Mouse (Mus musculus) liver, embryonic 18 days (tissue): Measurements from ENCODE around the gene Slc30a3. TPM values are rescaled to one million over a fixed set of nuclear protein-coding genes. Genes with fewer than 3 reads are reported as not detected.

ENCODE experiments used
- polyA plus RNA-seq: library from polyadenylated mRNA; depleted of rRNA; stranded (reverse); fragments of >200 nt; gene quantifications from 2 replicates; pipeline ENCODE4 v1.2.3, GENCODE M21; 2012; rRNA removed

Gene Slc30a3
- 0.21 and 0.24 TPM in 2 replicates for polyA plus RNA-seq

DNA sequence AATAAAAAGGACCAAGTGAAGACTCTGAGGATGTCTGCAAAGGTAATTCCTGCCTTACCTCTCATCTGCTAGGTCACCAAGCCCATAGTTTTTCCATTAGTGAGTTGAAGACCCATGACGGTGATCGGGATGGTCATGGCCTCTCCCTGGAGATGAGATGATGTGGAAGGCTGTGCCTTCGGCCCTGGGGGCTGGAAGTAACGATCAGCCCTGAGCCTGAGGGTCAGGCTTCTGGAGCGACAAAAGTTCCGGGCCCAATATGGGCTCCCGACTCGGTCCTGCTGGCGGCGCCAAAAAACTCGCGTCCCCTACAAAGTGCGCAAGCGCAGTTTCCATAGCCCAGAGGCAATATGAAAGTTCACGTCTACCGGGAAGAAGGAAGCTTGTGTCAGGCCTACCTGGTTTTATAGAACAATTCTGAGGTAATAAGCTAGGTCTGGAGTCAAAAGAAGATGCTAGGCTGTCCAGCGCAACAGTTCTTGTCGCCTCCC, at the start of gene Slc30a3:
Gene Slc30a3, minus strand, starts transcription at position 238 of the 491 bp plus-strand sequence.

DNA sequence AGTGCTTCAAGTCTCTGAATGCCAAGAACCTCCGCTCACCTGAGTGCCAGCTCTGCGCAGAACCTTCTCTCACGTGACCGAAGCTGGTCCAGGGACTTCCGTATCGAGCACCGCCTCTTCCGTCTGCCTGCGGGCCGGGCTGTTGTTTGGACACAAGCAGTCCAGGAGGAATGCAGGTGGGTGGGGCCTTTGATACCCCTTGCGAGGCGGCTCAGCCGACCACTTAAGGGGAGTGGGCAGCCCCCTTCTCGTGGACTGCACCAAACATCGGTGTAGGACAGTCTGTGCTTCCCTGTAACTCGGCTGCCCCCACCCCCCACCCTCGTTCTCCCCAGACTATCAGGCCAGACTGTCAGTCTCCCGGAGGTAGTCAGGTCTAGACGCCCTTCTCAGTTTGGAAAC, 46.1 kb upstream of the Slc30a3 start, which contains the start of gene Mpv17:
Gene Mpv17, minus strand, starts transcription at position 100 of the 402 bp plus-strand sequence.

DNA sequence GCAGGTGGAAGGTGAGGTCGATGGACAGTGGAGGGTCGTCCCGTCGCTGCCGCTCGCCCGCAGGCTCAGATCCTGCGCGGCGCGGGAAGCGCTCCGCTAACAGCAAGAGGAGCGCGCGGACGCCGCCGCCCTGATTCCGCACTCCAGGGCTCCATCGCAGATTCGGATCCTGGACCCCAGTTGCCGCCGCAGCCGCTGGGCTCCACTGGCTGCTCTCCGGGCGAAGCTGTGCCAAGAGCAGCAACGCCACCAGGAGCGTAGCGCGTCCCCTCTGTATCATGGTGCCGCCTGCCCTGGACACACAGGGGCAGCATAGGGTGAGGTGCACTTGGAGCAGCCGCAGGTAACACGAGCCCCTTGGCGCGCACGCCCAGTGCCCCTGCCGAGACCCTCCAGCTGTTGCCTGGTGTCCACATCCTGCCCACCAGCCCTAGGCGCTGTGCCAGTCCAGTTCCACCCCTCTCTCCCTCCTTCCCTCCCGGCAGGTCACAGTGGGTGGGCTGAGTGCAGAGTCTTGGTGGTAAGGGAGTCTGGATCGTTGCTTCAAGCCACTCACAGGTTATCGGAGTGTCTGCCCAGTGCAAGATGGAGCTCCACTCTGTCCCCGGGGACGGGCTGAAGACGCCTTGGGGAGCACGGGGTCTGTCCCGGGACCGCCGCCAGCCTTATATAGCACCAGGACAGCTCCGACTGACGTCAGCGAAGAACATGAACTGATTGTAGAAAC, 30.4 kb upstream of the Slc30a3 start, which contains the start of gene Ucn:
Gene Ucn, minus strand, starts transcription at position 589 of the 727 bp plus-strand sequence.

DNA sequence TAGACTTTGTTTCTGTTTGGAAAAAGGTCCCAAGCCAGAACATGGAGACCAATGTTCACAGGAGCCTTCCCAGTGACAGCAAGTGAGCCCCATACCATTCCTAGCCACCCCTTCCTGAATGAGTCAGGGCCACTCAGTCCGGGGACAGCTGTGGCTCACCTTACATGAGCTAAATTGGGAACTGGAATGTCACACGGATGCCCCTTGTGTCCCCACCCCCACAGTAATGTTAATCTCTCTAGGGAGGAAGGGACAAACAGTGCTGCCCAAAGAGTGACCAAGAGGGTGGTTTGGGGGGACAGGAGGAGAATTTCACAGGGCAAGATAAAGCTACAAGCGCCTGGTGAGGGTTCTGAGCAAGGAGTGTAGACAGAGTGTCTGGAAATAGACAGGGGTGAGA, 8.3 kb upstream of the Slc30a3 start, which contains the start of gene Trim54:
Gene Trim54, plus strand, starts transcription at position 359 of the 400 bp plus-strand sequence.

DNA sequence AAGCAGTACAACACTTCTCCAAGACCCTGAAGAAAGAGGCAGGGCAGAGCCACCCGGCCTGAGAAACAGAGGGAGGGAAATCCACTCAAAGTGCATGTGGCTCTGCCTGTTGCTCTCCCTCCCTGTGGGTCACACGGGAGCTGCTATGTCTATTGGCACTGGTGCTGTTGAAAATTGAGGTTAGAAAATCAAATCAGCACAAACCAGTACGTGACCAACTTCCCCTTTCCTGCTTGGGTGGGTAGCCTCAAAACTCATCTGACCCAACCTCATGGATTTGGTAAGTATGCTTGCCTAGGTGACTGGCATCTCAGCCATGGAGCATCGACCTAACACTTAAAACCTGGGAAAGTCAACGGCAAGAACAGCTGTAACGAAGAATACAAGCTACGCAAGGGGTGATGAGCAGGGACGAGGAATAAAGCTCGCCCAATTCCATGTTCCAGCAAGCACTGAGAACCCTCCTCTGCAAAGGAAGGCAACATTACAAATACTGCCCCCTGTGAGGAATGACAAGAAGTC, 2.2 kb downstream of the Slc30a3 start, which contains the start of gene Dnajc5g:
Gene Dnajc5g, plus strand, starts transcription at position 472 of the 522 bp plus-strand sequence.

DNA sequence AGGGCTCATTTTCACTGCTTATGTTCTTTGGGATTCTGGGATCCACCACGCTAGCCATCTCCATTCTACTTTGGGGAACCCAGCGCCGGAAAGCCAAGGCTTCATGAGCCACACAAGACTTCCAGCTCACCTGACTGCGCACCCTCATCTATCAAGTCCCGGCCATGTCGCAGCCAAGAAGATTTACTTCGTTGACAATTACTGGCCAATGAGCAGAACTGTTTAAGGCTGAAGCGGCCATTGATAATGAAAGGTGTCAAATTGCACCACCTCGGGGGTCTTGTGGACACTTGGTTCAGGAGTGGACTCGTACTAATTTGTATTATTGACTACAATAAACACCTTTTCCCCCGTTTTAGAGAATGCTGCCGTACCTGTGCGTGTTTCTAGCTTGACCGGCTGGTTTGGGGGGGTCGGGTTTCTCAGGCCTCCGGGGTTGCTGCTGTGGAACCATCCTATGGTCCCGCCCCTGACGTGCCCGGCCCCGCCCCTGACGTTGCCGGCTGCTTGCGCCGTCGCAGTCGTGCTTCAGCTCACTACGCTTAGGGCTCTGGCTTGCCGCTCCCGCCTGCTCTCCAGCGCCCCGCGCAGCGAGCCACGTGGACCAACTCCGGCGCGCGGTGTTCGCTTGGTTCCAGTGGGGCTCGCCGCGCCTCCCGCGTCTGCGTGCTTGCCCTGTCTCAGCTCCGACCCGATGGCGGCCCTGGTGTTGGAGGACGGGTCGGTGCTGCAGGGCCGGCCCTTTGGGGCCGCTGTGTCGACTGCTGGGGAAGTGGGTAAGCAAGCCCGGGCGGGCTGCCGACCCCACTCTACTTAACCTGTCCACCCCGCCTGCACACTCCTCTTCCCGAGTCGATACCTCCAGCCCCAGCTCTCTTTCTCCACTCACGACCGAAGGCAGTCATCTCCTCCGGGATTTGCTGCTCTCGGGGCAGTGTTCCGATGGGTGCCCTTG, 53.5 kb downstream of the Slc30a3 start, which contains the start of gene Cad:
Gene Cad, plus strand, starts transcription at position 520 of the 955 bp plus-strand sequence.

DNA sequence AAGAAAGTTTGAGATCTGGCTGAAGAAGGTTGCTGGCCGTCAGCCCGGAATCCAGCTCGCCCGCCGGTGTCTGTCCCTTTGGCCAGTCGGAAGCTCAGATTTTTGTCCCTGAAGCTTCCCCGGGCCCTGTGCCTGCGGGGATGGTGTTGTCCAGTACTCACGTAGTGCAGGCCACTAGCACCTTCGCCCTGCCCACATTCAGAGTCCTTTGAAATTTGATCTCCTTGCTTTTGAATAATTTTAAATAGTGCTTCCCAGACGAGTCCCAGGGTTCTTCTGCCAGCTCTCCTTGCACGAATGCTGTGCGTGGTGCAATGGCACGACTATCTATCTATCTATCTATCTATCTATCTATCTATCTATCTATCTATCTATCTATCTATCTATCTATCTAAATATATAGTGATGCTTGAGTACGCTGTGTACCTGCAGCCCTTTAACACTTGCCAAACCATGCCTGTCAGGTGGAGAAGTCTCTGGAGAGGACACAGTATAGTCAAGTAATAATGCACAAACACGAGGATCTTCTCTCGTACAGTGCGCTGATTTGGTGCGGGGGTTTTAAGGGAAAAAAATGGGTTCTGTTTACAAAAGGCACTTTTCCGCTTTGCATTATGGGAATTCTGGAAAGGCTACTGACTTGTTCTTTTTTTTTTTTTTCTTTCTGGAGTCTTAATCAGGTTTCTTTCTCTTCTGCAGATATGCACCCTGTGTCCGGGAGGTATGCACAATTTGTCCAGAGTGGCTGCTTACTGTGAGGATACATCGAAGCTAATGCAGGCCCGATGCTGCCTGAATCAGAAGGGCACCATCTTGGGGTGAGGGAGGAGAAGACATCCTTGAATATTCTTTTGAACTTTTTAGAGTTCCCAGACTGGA, 59.0 kb downstream of the Slc30a3 start, which contains the start of gene Slc5a6:
Gene Slc5a6, minus strand, starts transcription at position 162 of the 879 bp plus-strand sequence.

DNA sequence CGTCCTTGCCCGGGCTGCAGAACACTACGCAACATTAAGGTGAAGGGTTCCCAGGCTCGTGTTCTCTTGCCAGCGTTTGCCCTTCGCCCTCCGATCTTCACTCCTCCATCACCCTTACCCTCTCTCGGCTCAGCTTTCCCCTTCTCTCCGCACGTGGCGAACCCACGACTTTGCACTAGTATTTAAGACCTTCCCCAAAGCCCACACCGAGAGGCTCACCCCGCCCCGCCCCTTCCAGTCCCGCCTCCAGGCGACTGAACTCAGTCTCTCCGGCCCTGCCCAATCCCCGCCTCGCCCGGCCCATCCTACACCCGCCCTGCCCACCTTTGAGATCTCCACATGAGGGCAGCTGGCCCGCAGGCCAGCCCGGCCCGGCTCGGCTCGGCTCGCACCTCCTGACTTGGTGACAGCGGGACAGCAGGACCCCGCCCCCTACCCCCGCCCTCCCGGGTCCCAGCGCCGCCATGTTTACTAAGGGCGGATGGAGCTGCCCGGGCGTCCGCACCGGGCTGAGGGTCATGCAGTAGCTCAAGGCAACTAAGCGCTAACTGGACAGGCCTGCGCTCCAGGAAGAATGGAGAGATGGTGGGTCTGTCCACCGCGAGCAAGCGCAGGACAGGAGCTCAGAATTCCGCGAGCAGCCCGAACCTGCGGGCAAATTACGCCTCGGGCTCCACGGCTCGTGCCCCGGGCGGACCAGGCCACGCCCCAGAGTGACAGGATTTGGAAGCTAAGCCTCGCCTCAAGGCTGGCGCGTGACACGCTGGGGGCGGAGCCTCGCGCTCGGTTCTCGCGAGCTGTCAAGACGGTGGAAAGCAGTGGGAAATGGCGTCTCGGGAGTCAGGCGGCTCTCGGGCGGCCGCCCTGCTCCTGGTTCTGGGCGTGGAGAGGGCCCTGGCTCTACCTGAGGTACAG, 59.9 kb downstream of the Slc30a3 start, which contains the start of gene Atraid:
Gene Atraid, plus strand, starts transcription at position 465 of the 915 bp plus-strand sequence.

Other genes with a start within 250 kb of the Slc30a3 start
- gene Tmem214, start 240.2 kb downstream of the Slc30a3 start, polyA plus RNA-seq: 28.4 and 29.6 TPM in 2 replicates
- gene Agbl5, start 219.5 kb downstream of the Slc30a3 start, polyA plus RNA-seq: 5.4 and 6.3 TPM in 2 replicates
- gene Ost4, start 200.4 kb downstream of the Slc30a3 start, polyA plus RNA-seq: 218 and 229 TPM in 2 replicates
- gene Emilin1, start 194.8 kb downstream of the Slc30a3 start, polyA plus RNA-seq: 24.6 and 29.0 TPM in 2 replicates
- 45.7 and 45.9 TPM in 2 replicates for gene Khk, start 186.8 kb downstream of the Slc30a3 start, polyA plus RNA-seq
- gene Cgref1, start 162.6 kb downstream of the Slc30a3 start, polyA plus RNA-seq: 5.0 and 6.0 TPM in 2 replicates
- 121 and 133 TPM in 2 replicates for gene Preb, start 147.9 kb downstream of the Slc30a3 start, polyA plus RNA-seq
- gene Tcf23, start 139.6 kb downstream of the Slc30a3 start, polyA plus RNA-seq: 0.03 and 0.05 TPM in 2 replicates
- gene Atraid, start 59.9 kb downstream of the Slc30a3 start, polyA plus RNA-seq: 64.9 and 72.9 TPM in 2 replicates
- 4.8 and 4.9 TPM in 2 replicates for gene Slc5a6, start 59.3 kb downstream of the Slc30a3 start, polyA plus RNA-seq
- 6.5 and 9.2 TPM in 2 replicates for gene Cad, start 53.5 kb downstream of the Slc30a3 start, polyA plus RNA-seq
- gene Dnajc5g, start 2.0 kb downstream of the Slc30a3 start, polyA plus RNA-seq: not detected in 2 replicates
- 0.02 TPM in 1 of 2 replicates, not detected in the other for gene Trim54, start 8.5 kb upstream of the Slc30a3 start, polyA plus RNA-seq
- not detected in 2 replicates for gene Ucn, start 30.6 kb upstream of the Slc30a3 start, polyA plus RNA-seq
- 35.6 and 35.8 TPM in 2 replicates for gene Mpv17, start 46.0 kb upstream of the Slc30a3 start, polyA plus RNA-seq
- 0.66 and 0.88 TPM in 2 replicates for gene Gm29609, start 71.7 kb upstream of the Slc30a3 start, polyA plus RNA-seq
- 24.0 and 29.8 TPM in 2 replicates for gene Gtf3c2, start 71.9 kb upstream of the Slc30a3 start, polyA plus RNA-seq
- gene Snx17, start 85.0 kb upstream of the Slc30a3 start, polyA plus RNA-seq: 21.4 and 21.6 TPM in 2 replicates
- gene Eif2b4, start 85.2 kb upstream of the Slc30a3 start, polyA plus RNA-seq: 24.2 and 24.7 TPM in 2 replicates
- 10.7 and 12.1 TPM in 2 replicates for gene Zfp513, start 94.1 kb upstream of the Slc30a3 start, polyA plus RNA-seq
- 58.9 and 59.9 TPM in 2 replicates for gene Ppm1g, start 112.5 kb upstream of the Slc30a3 start, polyA plus RNA-seq
- gene Nrbp1, start 132.6 kb upstream of the Slc30a3 start, polyA plus RNA-seq: 36.9 and 37.8 TPM in 2 replicates
- gene Gm9970, start 133.0 kb upstream of the Slc30a3 start, polyA plus RNA-seq: not detected in 2 replicates
- 11.9 and 12.5 TPM in 2 replicates for gene Krtcap3, start 143.5 kb upstream of the Slc30a3 start, polyA plus RNA-seq
- gene Ift172, start 182.9 kb upstream of the Slc30a3 start, polyA plus RNA-seq: 5.0 and 5.2 TPM in 2 replicates
- gene Fndc4, start 187.8 kb upstream of the Slc30a3 start, polyA plus RNA-seq: 5.7 and 6.2 TPM in 2 replicates
- 48.7 and 57.4 TPM in 2 replicates for gene Gckr, start 189.2 kb upstream of the Slc30a3 start, polyA plus RNA-seq